ENCODE assay signal across 28 mouse cellular contexts in the genomic region with DNA sequence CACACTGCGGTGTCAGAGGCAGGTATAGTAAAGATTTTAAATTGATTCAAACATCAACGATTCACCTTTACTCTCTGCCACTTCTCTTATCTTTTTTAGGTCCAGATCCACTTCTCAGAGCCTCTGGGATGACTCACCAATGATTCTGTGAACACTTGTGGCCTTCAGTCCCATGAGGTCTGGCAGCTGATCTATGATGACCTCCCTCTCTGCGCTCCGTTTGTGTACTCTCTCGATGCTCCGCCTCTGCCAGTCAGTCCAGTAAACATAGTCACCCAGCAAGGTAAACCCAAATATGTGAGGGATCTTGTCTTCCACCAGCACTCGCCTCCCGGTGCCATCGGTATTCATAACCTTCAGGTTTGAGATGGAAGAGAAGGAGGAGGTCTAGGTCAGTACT.
DNase-seq lines count a peak whose midpoint lies in the region; ATAC-seq and TF ChIP-seq lines count a peak whose summit lies in the region.
"Had no signal": no experiment of that assay in that cellular context is flagged by ENCODE, and none has a peak within 500 bp of the region (broad histone marks: within the 10 kb centered on the region; RNA-seq: fewer than 3 reads in every experiment).

No protein-coding gene starts in this region.

- H3K9me3 ChIP-seq in liver, embryonic 12.5 days (replicated peaks), result no peaks in the 10 kb centered on the region
- no peaks in the 10 kb centered on the region for H3K9me3 ChIP-seq in liver, embryonic 11.5 days (ENCODE audit: control insufficient read depth, low read length)
- H3K9me3 ChIP-seq in liver, embryonic 14.5 days (ENCODE audit: control insufficient read depth, low read length), result no peaks in the 10 kb centered on the region
- no peaks in the 10 kb centered on the region for H3K9me3 ChIP-seq in forebrain, embryonic 13.5 days (replicated peaks)
- H3K9me3 ChIP-seq: embryonic facial prominence, embryonic 13.5 days; forebrain, embryonic 10.5 days; hindbrain, embryonic 15.5 days; limb, embryonic 10.5 days; limb, embryonic 15.5 days; lung, embryonic 15.5 days; neural tube, embryonic 13.5 days had no signal

- TF ChIP-seq CTCF in liver, embryonic 14.5 days (IDR thresholded peaks at IDR 0.05; ENCODE audit: low read depth), result no peak

- no peaks in the 10 kb centered on the region for H3K4me1 ChIP-seq in liver, embryonic 12.5 days
- no peaks in the 10 kb centered on the region for H3K4me1 ChIP-seq in liver, embryonic 11.5 days (replicated peaks; ENCODE audit: control insufficient read depth, insufficient read depth, low read length)
- H3K4me1 ChIP-seq in liver, embryonic 14.5 days (replicated peaks; ENCODE audit: control insufficient read depth in 2 of 2, insufficient read depth in 2 of 2, low read length in 1 of 2), result no peaks in the 10 kb centered on the region
- H3K4me1 ChIP-seq in forebrain, embryonic 13.5 days, result no peaks in the 10 kb centered on the region
- H3K4me1 ChIP-seq: embryonic facial prominence, embryonic 13.5 days; forebrain, embryonic 10.5 days; hindbrain, embryonic 15.5 days; limb, embryonic 10.5 days; limb, embryonic 15.5 days had no signal

- WGBS in liver, embryonic 12.5 days (ENCODE audit: insufficient replicate concordance), result 84% methylated on average over 9 of the region's 9 CpGs
- 82% methylated on average over 9 of the region's 9 CpGs for WGBS in liver, embryonic 11.5 days
- 83% methylated on average over 9 of the region's 9 CpGs for WGBS in liver, embryonic 14.5 days (ENCODE audit: insufficient replicate concordance)
- WGBS in forebrain, embryonic 13.5 days, result 95% methylated on average over 9 of the region's 9 CpGs

- H3K4me3 ChIP-seq in liver, embryonic 12.5 days, result no peak overlapping the region
- H3K4me3 ChIP-seq in liver, embryonic 11.5 days (ENCODE audit: low read depth, low read length), result no peak overlapping the region
- H3K4me3 ChIP-seq in liver, embryonic 14.5 days (ENCODE audit: insufficient read depth in 1 of 2, low read depth in 2 of 2, low read length in 2 of 2), result no peak overlapping the region
- no peak overlapping the region for H3K4me3 ChIP-seq in forebrain, embryonic 13.5 days
- H3K4me3 ChIP-seq: embryonic facial prominence, embryonic 13.5 days; forebrain, embryonic 10.5 days; gastrocnemius, adult 2 months; hindbrain, embryonic 15.5 days; limb, embryonic 10.5 days; limb, embryonic 15.5 days; lung, embryonic 15.5 days; neural tube, embryonic 13.5 days had no signal

- no peak for TF ChIP-seq EP300 in liver, embryonic 14.5 days (IDR thresholded peaks at IDR 0.05; ENCODE audit: low read depth)

- H3K27me3 ChIP-seq in liver, embryonic 12.5 days (replicated peaks), result no peaks in the 10 kb centered on the region
- H3K27me3 ChIP-seq in liver, embryonic 11.5 days (replicated peaks; ENCODE audit: control insufficient read depth, insufficient read depth, low read length), result no peaks in the 10 kb centered on the region
- no peaks in the 10 kb centered on the region for H3K27me3 ChIP-seq in liver, embryonic 14.5 days (ENCODE audit: control insufficient read depth, insufficient read depth, low read length)
- no peaks in the 10 kb centered on the region for H3K27me3 ChIP-seq in forebrain, embryonic 13.5 days
- H3K27me3 ChIP-seq: embryonic facial prominence, embryonic 13.5 days; hindbrain, embryonic 15.5 days; limb, embryonic 15.5 days; lung, embryonic 15.5 days; neural tube, embryonic 13.5 days had no signal

- no peak overlapping the region for H3K9ac ChIP-seq in liver, embryonic 12.5 days
- no peak overlapping the region for H3K9ac ChIP-seq in liver, embryonic 11.5 days (ENCODE audit: low read depth, low read length)
- no peak overlapping the region for H3K9ac ChIP-seq in liver, embryonic 14.5 days (replicated peaks)
- no peak overlapping the region for H3K9ac ChIP-seq in forebrain, embryonic 13.5 days
- H3K9ac ChIP-seq: embryonic facial prominence, embryonic 13.5 days; hindbrain, embryonic 15.5 days; limb, embryonic 15.5 days; lung, embryonic 15.5 days; neural tube, embryonic 13.5 days had no signal

- ATAC-seq in liver, embryonic 12.5 days, result 0 out of 2 replicates have a peak, but pooled peaks have one; percentile 35
- ATAC-seq in liver, embryonic 11.5 days (replicated peaks; ENCODE audit: low FRiP score), result no peak
- 0 out of 2 replicates have a peak, but pooled peaks have one; percentile 26 for ATAC-seq in liver, embryonic 14.5 days (ENCODE audit: insufficient read depth)
- no peak for ATAC-seq in forebrain, embryonic 13.5 days
- ATAC-seq: forebrain, embryonic 16.5 days; inflammation-experienced regulatory T-cells, adult 6 months had no signal

- no peak for DNase-seq in liver, embryonic 11.5 days (ENCODE audit: low spot score)
- peak; percentile 54 for DNase-seq in adrenal gland, postnatal 10 days
- DNase-seq in liver, embryonic 14.5 days (ENCODE audit: low read depth in 3 of 3, low spot score in 3 of 3), result peak in 1 of 3 experiments; percentile 16
- DNase-seq in adipocyte (ENCODE audit: low spot score), result no peak
- no peak for DNase-seq in B cell, adult 2 months
- DNase-seq: cerebellum, adult 9-11 months; gastrocnemius, adult 2 months; gastrocnemius, postnatal 36 days; heart, adult 18-20 months; kidney, adult 11 months; kidney, postnatal 14 days; layer of hippocampus, adult 9-11 months; right cerebral cortex, postnatal 14 days; thymus, adult 18-20 months; thymus, postnatal 25 days had no signal

- H3K36me3 ChIP-seq in liver, embryonic 12.5 days, result peaks cover 35% of the 10 kb centered on the region
- H3K36me3 ChIP-seq in liver, embryonic 11.5 days (ENCODE audit: control insufficient read depth, insufficient read depth, low read length), result peaks cover 13% of the 10 kb centered on the region
- H3K36me3 ChIP-seq in liver, embryonic 14.5 days (replicated peaks; ENCODE audit: control insufficient read depth, insufficient read depth, low read depth), result peaks cover 5% of the 10 kb centered on the region; the same call in 1 of the 2 replicates
- peaks cover 33% of the 10 kb centered on the region for H3K36me3 ChIP-seq in forebrain, embryonic 13.5 days (ENCODE audit: poor library complexity, severe bottlenecking)

- H3K4me2 ChIP-seq in liver, embryonic 12.5 days, result no peak overlapping the region
- H3K4me2 ChIP-seq in liver, embryonic 11.5 days, result no peak overlapping the region
- H3K4me2 ChIP-seq in liver, embryonic 14.5 days (ENCODE audit: low read depth), result no peak overlapping the region
- no peak overlapping the region for H3K4me2 ChIP-seq in forebrain, embryonic 13.5 days
- H3K4me2 ChIP-seq: embryonic facial prominence, embryonic 13.5 days; heart, embryonic 11.5 days; hindbrain, embryonic 15.5 days; limb, embryonic 15.5 days; lung, embryonic 15.5 days; midbrain, embryonic 11.5 days; neural tube, embryonic 13.5 days had no signal

- no peak overlapping the region for H3K27ac ChIP-seq in liver, embryonic 12.5 days
- H3K27ac ChIP-seq in liver, embryonic 11.5 days (ENCODE audit: low read depth, low read length), result no peak overlapping the region
- H3K27ac ChIP-seq in liver, embryonic 14.5 days, result no peak overlapping the region
- no peak overlapping the region for H3K27ac ChIP-seq in forebrain, embryonic 13.5 days
- H3K27ac ChIP-seq: embryonic facial prominence, embryonic 13.5 days; forebrain, embryonic 10.5 days; gastrocnemius, adult 2 months; hindbrain, embryonic 15.5 days; limb, embryonic 10.5 days; limb, embryonic 15.5 days; lung, embryonic 15.5 days; neural tube, embryonic 13.5 days had no signal

Comparison
In these comparisons a context has a peak if more than half of its experiments do, and no peak if none do; other contexts are left out.
1. ATAC-seq: peak in liver, embryonic 12.5 days (single experiment) and liver, embryonic 14.5 days (single experiment); none in liver, embryonic 11.5 days (single experiment) and forebrain, embryonic 13.5 days (single experiment).